Comparison of ENCODE assay signal across 8 mouse cellular contexts in the genomic region with DNA sequence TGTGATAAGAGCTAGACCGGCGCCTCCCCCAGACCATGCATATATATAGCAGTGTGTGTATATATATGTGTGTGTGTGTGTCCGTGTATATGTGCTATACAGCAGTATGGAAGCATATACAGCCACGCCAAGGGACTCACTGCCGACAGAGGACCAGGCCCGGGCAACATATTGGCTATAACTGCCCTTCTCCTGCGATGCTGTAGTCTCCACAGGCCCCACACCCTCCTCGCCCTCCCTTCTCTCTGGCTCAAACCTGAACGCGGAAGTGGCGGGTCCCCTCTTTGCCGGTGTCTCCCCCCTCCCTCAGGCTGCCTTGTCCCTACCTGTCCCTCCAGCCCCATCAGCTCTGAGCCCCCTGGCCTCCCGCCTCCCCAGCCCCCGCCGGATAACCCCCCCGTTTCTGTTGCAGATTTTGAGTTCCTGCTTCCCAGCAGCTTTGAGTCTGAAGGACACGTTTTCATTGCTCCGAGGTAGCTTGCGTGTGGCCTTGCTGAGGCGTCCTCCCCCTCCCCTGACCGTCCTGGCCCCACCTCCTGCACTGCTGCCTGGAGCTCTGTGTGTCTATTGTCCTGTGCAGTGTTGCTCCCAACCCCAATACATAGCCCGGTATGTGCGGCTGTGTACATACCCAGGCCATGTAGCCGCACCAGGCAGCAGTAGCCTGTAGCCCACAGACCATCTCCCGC. TPM values are rescaled to one million over a fixed set of nuclear protein-coding genes. Genes with fewer than 3 reads are reported as not detected.
A peak's percentile ranks its signal among the peaks of the same experiment; 100 is the strongest.
DNase-seq lines count a peak whose midpoint lies in the region; ATAC-seq lines count a peak whose summit lies in the region.

No protein-coding gene starts in this region.

- peaks cover 35% of the 10 kb centered on the region for H3K4me1 ChIP-seq in heart, embryonic 12.5 days (replicated peaks)
- peaks cover 28% of the 10 kb centered on the region for H3K4me1 ChIP-seq in hindbrain, embryonic 15.5 days (replicated peaks)
- peaks cover 33% of the 10 kb centered on the region for H3K4me1 ChIP-seq in midbrain, embryonic 12.5 days

- no peaks in the 10 kb centered on the region for H3K9me3 ChIP-seq in heart, embryonic 12.5 days (replicated peaks)
- no peaks in the 10 kb centered on the region for H3K9me3 ChIP-seq in hindbrain, embryonic 15.5 days
- H3K9me3 ChIP-seq in midbrain, embryonic 12.5 days = no peaks in the 10 kb centered on the region

- peak overlapping the region; percentile 14; the same call in 1 of the 2 replicates for H3K4me3 ChIP-seq in heart, embryonic 12.5 days
- H3K4me3 ChIP-seq in hindbrain, embryonic 15.5 days = no peak overlapping the region
- H3K4me3 ChIP-seq in midbrain, embryonic 12.5 days = no peak overlapping the region

- peaks cover 29% of the 10 kb centered on the region for H3K27me3 ChIP-seq in heart, embryonic 12.5 days (replicated peaks)
- peaks cover 24% of the 10 kb centered on the region for H3K27me3 ChIP-seq in hindbrain, embryonic 15.5 days
- H3K27me3 ChIP-seq in midbrain, embryonic 12.5 days = peaks cover 51% of the 10 kb centered on the region

- peaks cover 4% of the 10 kb centered on the region; the same call in 1 of the 2 replicates for H3K36me3 ChIP-seq in heart, embryonic 12.5 days
- H3K36me3 ChIP-seq in hindbrain, embryonic 15.5 days = peaks cover 8% of the 10 kb centered on the region; the same call in 1 of the 2 replicates
- H3K36me3 ChIP-seq in midbrain, embryonic 12.5 days = no peaks in the 10 kb centered on the region

- WGBS in heart, embryonic 12.5 days = 25% methylated on average over 25 of the region's 25 CpGs
- 30% methylated on average over 25 of the region's 25 CpGs for WGBS in hindbrain, embryonic 15.5 days
- 24% methylated on average over 25 of the region's 25 CpGs for WGBS in midbrain, embryonic 12.5 days

- peak; percentile 59 for ATAC-seq in heart, embryonic 12.5 days (ENCODE audit: insufficient number of reproducible peaks, low FRiP score)
- no peak for ATAC-seq in hindbrain, embryonic 15.5 days (ENCODE audit: low FRiP score, low read depth)
- peak; percentile 39 for ATAC-seq in midbrain, embryonic 12.5 days (ENCODE audit: low FRiP score, low read depth)

- H3K9ac ChIP-seq in heart, embryonic 12.5 days = 0 out of 2 replicates have a peak overlapping the region, but pooled peaks have one; percentile 1
- H3K9ac ChIP-seq in hindbrain, embryonic 15.5 days = no peak overlapping the region
- H3K9ac ChIP-seq in midbrain, embryonic 12.5 days (replicated peaks) = peak overlapping the region; percentile 47

- peak overlapping the region; percentile 50 for H3K27ac ChIP-seq in heart, embryonic 12.5 days (ENCODE audit: poor library complexity, severe bottlenecking)
- no peak overlapping the region; the same call in 1 of the 2 replicates for H3K27ac ChIP-seq in hindbrain, embryonic 15.5 days (replicated peaks)
- H3K27ac ChIP-seq in midbrain, embryonic 12.5 days (replicated peaks) = peak overlapping the region; percentile 42; the same call in 1 of the 2 replicates

- DNase-seq in heart, postnatal 4 days = no peak
- DNase-seq in adrenal gland, postnatal 14 days = peak; percentile 78
- DNase-seq in layer of hippocampus, adult 11-12 months (ENCODE audit: low spot score) = no peak
- DNase-seq in cerebellum, postnatal 36 days = no peak
- DNase-seq in gastrocnemius, postnatal 4 days (ENCODE audit: low spot score in 2 of 2) = no peak

- peak overlapping the region; percentile 59 for H3K4me2 ChIP-seq in heart, embryonic 12.5 days
- H3K4me2 ChIP-seq in hindbrain, embryonic 15.5 days = peak overlapping the region; percentile 23
- peak overlapping the region; percentile 32 for H3K4me2 ChIP-seq in midbrain, embryonic 12.5 days (replicated peaks)

RNA-seq across cellular contexts. Expression of gene Tmem115, which starts 11.9 kb away (rescaled TPM):
- polyA plus RNA-seq in heart, embryonic 12.5 days (2016; fragmentation: Nextera tagmentation; extraction: Ambion mirVana) = 37.5 and 41.2 TPM in 2 replicates
- total RNA-seq in heart, postnatal 4 days (2021) = 10 to 100 TPM; 22.1 to 22.8 TPM
- total RNA-seq in adrenal gland, postnatal 14 days (2021) = 36.1 and 36.9 TPM in 2 replicates
- 48.1 and 48.5 TPM in 2 replicates for polyA plus RNA-seq in hindbrain, embryonic 15.5 days (2015; fragmentation: Nextera tagmentation; extraction: Ambion mirVana)
- 43.6 TPM in 2 replicates for polyA plus RNA-seq in midbrain, embryonic 12.5 days (2016; fragmentation: Nextera tagmentation; extraction: Ambion mirVana)
- total RNA-seq in gastrocnemius, postnatal 4 days (2021) = 10 to 100 TPM; 27.9 to 30.4 TPM

RNA-seq across cellular contexts. Expression of gene Cyb561d2, which starts 20.1 kb away (rescaled TPM):
- polyA plus RNA-seq in heart, embryonic 12.5 days (2016; fragmentation: Nextera tagmentation; extraction: Ambion mirVana) = 16.6 and 18.4 TPM in 2 replicates
- 1 to 10 TPM; 6.6 to 7.2 TPM for total RNA-seq in heart, postnatal 4 days (2021)
- total RNA-seq in adrenal gland, postnatal 14 days (2021) = 14.0 and 17.4 TPM in 2 replicates
- 45.3 and 47.3 TPM in 2 replicates for polyA plus RNA-seq in hindbrain, embryonic 15.5 days (2015; fragmentation: Nextera tagmentation; extraction: Ambion mirVana)
- 19.3 and 19.4 TPM in 2 replicates for polyA plus RNA-seq in midbrain, embryonic 12.5 days (2016; fragmentation: Nextera tagmentation; extraction: Ambion mirVana)
- 1 to 10 TPM; 4.6 to 5.9 TPM for total RNA-seq in gastrocnemius, postnatal 4 days (2021)

RNA-seq across cellular contexts. Expression of gene Nprl2, which starts 20.2 kb away (rescaled TPM):
- 24.4 and 25.1 TPM in 2 replicates for polyA plus RNA-seq in heart, embryonic 12.5 days (2016; fragmentation: Nextera tagmentation; extraction: Ambion mirVana)
- 10 to 100 TPM; 12.0 TPM for total RNA-seq in heart, postnatal 4 days (2021)
- total RNA-seq in adrenal gland, postnatal 14 days (2021) = 21.5 and 22.2 TPM in 2 replicates
- 69.2 and 70.2 TPM in 2 replicates for polyA plus RNA-seq in hindbrain, embryonic 15.5 days (2015; fragmentation: Nextera tagmentation; extraction: Ambion mirVana)
- polyA plus RNA-seq in midbrain, embryonic 12.5 days (2016; fragmentation: Nextera tagmentation; extraction: Ambion mirVana) = 48.1 and 48.4 TPM in 2 replicates
- total RNA-seq in gastrocnemius, postnatal 4 days (2021) = 10 to 100 TPM; 10.0 to 12.7 TPM

RNA-seq across cellular contexts. Expression of gene Zmynd10, which starts 25.2 kb away (rescaled TPM):
- polyA plus RNA-seq in heart, embryonic 12.5 days (2016; fragmentation: Nextera tagmentation; extraction: Ambion mirVana) = 0.22 and 0.35 TPM in 2 replicates
- under 1 TPM; 0.26 to 0.32 TPM for total RNA-seq in heart, postnatal 4 days (2021)
- total RNA-seq in adrenal gland, postnatal 14 days (2021) = 0.19 and 0.38 TPM in 2 replicates
- 3.4 and 4.3 TPM in 2 replicates for polyA plus RNA-seq in hindbrain, embryonic 15.5 days (2015; fragmentation: Nextera tagmentation; extraction: Ambion mirVana)
- 1.1 and 2.6 TPM in 2 replicates for polyA plus RNA-seq in midbrain, embryonic 12.5 days (2016; fragmentation: Nextera tagmentation; extraction: Ambion mirVana)
- not detected for total RNA-seq in gastrocnemius, postnatal 4 days (2021)

RNA-seq across cellular contexts. Expression of gene Rassf1, which starts 29.5 kb away (rescaled TPM):
- polyA plus RNA-seq in heart, embryonic 12.5 days (2016; fragmentation: Nextera tagmentation; extraction: Ambion mirVana) = 48.2 and 49.0 TPM in 2 replicates
- total RNA-seq in heart, postnatal 4 days (2021) = 10 to 100 TPM; 38.8 to 39.4 TPM
- 22.9 and 26.2 TPM in 2 replicates for total RNA-seq in adrenal gland, postnatal 14 days (2021)
- 43.6 and 43.9 TPM in 2 replicates for polyA plus RNA-seq in hindbrain, embryonic 15.5 days (2015; fragmentation: Nextera tagmentation; extraction: Ambion mirVana)
- 43.6 and 48.9 TPM in 2 replicates for polyA plus RNA-seq in midbrain, embryonic 12.5 days (2016; fragmentation: Nextera tagmentation; extraction: Ambion mirVana)
- total RNA-seq in gastrocnemius, postnatal 4 days (2021) = 10 to 100 TPM; 31.1 to 39.6 TPM
